Mouse (Mus musculus): ENCODE measurements at regions not wholly inside any gene's neighbourhood (a gene's known extent, or its start where the extent isn't known, plus 50 kb on each side); places are given as distances from the start of the nearest gene placed in this dataset.

DNA sequence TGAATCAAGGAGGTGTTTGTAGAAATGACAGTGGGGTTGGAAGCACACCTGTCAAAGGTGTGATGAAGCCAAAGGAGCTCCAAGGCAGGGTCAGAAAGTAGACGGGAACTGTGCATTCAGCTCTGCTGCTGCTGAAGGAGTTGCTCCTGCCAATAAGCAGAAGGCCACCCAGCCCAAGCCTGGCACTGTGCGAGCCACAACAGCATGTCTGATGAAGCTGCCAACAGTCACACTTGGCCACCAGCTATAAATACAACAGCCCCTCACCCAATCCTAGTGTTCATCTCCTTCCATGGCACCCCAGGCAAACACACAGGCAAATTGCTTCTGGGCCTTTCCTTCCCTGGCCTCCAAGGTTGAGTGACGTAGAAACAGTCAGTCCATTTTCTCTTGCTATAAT is 125.0 kb downstream of the Srek1 start:
- no peak for TF ChIP-seq CTCF (IDR thresholded peaks at IDR 0.05; ENCODE audit: insufficient read depth, low read length)
- no peak for TF ChIP-seq POLR2A (IDR thresholded peaks at IDR 0.05; ENCODE audit: borderline replicate concordance, extremely low read depth, low read depth, low read length)

Data from lung, adult 2 months (tissue).